Comparison of ENCODE assay signal across 8 mouse cellular contexts in the genomic region with DNA sequence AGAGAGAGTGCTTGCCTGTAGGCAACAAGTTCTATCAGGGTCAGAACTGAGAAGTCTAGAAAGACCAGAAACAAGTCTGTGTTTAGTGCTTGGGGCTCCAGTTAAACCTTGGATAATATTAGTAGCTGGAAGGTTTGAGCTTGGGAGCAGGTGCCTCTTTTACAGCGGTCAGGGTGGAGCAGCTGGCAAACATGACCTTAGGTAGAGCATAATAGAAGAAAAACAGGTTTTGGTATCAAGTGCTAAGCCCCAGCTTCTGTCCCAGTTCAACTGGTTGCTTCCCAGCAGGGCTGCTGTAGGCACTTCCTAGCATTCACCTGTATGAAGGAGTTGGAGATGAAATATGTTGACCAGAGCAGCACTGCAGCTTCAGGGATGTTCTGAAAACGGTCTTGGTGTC. TPM values are rescaled to one million over a fixed set of nuclear protein-coding genes. Genes with fewer than 3 reads are reported as not detected.
DNase-seq lines count a peak whose midpoint lies in the region; ATAC-seq and TF ChIP-seq lines count a peak whose summit lies in the region.

No protein-coding gene starts in this region.

- H3K27me3 ChIP-seq in hindbrain, embryonic 10.5 days (ENCODE audit: insufficient read depth, poor library complexity, severe bottlenecking), result peaks cover 9% of the 10 kb centered on the region
- H3K27me3 ChIP-seq in hindbrain, embryonic 11.5 days (ENCODE audit: control insufficient read depth, insufficient read depth, low read length), result no peaks in the 10 kb centered on the region
- H3K27me3 ChIP-seq in ES-Bruce4 (ENCODE audit: control insufficient read depth, insufficient read depth, low read length, poor library complexity, severe bottlenecking), result no peaks in the 10 kb centered on the region
- no peaks in the 10 kb centered on the region for H3K27me3 ChIP-seq in forebrain, embryonic 16.5 days (replicated peaks; ENCODE audit: control insufficient read depth, insufficient read depth, low read length)
- no peaks in the 10 kb centered on the region for H3K27me3 ChIP-seq in lung, embryonic 16.5 days (ENCODE audit: control insufficient read depth, insufficient read depth, low read depth, low read length)

- no peak for TF ChIP-seq EP300 in ES-Bruce4 (IDR thresholded peaks at IDR 0.05; ENCODE audit: insufficient read depth, low read depth, low read length)

- peak overlapping the region; percentile 91 for H3K4me3 ChIP-seq in hindbrain, embryonic 10.5 days
- H3K4me3 ChIP-seq in hindbrain, embryonic 11.5 days (ENCODE audit: low read depth, low read length), result no peak overlapping the region
- no peak overlapping the region for H3K4me3 ChIP-seq in ES-Bruce4 (ENCODE audit: low read depth, low read length)
- no peak overlapping the region; the same call in 1 of the 2 replicates for H3K4me3 ChIP-seq in forebrain, embryonic 16.5 days (replicated peaks; ENCODE audit: low read length)
- H3K4me3 ChIP-seq in lung, embryonic 16.5 days (ENCODE audit: low read length), result peak overlapping the region; percentile 89

- TF ChIP-seq CTCF in ES-Bruce4 (IDR thresholded peaks at IDR 0.05; ENCODE audit: low read depth, low read length), result no peak

- no peak overlapping the region for H3K9ac ChIP-seq in hindbrain, embryonic 11.5 days (ENCODE audit: low read depth, low read length)
- peak overlapping the region; percentile 31 for H3K9ac ChIP-seq in ES-Bruce4 (ENCODE audit: low read depth, poor library complexity, severe bottlenecking)
- no peak overlapping the region for H3K9ac ChIP-seq in forebrain, embryonic 16.5 days (replicated peaks; ENCODE audit: low read depth, low read length)
- peak overlapping the region; percentile 88 for H3K9ac ChIP-seq in lung, embryonic 16.5 days (ENCODE audit: low read length)

- no peak for DNase-seq in hindbrain, embryonic 10.5 days (ENCODE audit: low spot score)
- no peak for DNase-seq in hindbrain, embryonic 11.5 days (ENCODE audit: low spot score)
- DNase-seq in right cerebral cortex, postnatal 4 days, result no peak
- DNase-seq in right cerebral cortex, adult 2 months (ENCODE audit: low spot score in 2 of 2), result no peak
- no peak for DNase-seq in adrenal gland, adult 8-10 months

- H3K4me1 ChIP-seq in hindbrain, embryonic 10.5 days (replicated peaks), result peaks cover 22% of the 10 kb centered on the region
- H3K4me1 ChIP-seq in hindbrain, embryonic 11.5 days (replicated peaks; ENCODE audit: control insufficient read depth, insufficient read depth, low read length), result no peaks in the 10 kb centered on the region
- H3K4me1 ChIP-seq in ES-Bruce4 (ENCODE audit: control insufficient read depth, insufficient read depth, low read length), result no peaks in the 10 kb centered on the region
- peaks cover 13% of the 10 kb centered on the region for H3K4me1 ChIP-seq in forebrain, embryonic 16.5 days (replicated peaks; ENCODE audit: control insufficient read depth, insufficient read depth, low read length)
- H3K4me1 ChIP-seq in lung, embryonic 16.5 days (replicated peaks; ENCODE audit: control insufficient read depth, insufficient read depth, low read length), result peaks cover 18% of the 10 kb centered on the region

- TF ChIP-seq POLR2A in ES-Bruce4 (IDR thresholded peaks at IDR 0.05; ENCODE audit: insufficient read depth, low read length), result no peak

- H3K36me3 ChIP-seq in hindbrain, embryonic 10.5 days, result peaks cover 6% of the 10 kb centered on the region; the same call in 1 of the 2 replicates
- no peaks in the 10 kb centered on the region for H3K36me3 ChIP-seq in hindbrain, embryonic 11.5 days (ENCODE audit: control insufficient read depth, insufficient read depth, low read length)
- H3K36me3 ChIP-seq in ES-Bruce4 (ENCODE audit: control insufficient read depth, insufficient read depth, low read length, poor library complexity, severe bottlenecking), result no peaks in the 10 kb centered on the region
- H3K36me3 ChIP-seq in forebrain, embryonic 16.5 days (ENCODE audit: control insufficient read depth, insufficient read depth), result no peaks in the 10 kb centered on the region
- no peaks in the 10 kb centered on the region for H3K36me3 ChIP-seq in lung, embryonic 16.5 days (ENCODE audit: control insufficient read depth, insufficient read depth, low read length)

- H3K27ac ChIP-seq in hindbrain, embryonic 10.5 days, result peak overlapping the region; percentile 92
- no peak overlapping the region for H3K27ac ChIP-seq in hindbrain, embryonic 11.5 days (ENCODE audit: low read depth, low read length)
- H3K27ac ChIP-seq in ES-Bruce4 (ENCODE audit: insufficient read depth, low read length), result no peak overlapping the region
- H3K27ac ChIP-seq in forebrain, embryonic 16.5 days (ENCODE audit: low read length), result no peak overlapping the region
- peak overlapping the region; percentile 82 for H3K27ac ChIP-seq in lung, embryonic 16.5 days (ENCODE audit: low read length)

- 63% methylated on average over 2 of the region's 2 CpGs for WGBS in hindbrain, embryonic 10.5 days
- WGBS in hindbrain, embryonic 11.5 days, result 70% methylated on average over 2 of the region's 2 CpGs
- 68% methylated on average over 2 of the region's 2 CpGs for WGBS in forebrain, embryonic 16.5 days
- whole genome bisulfite sequencing in lung, embryonic 16.5 days, result 36% methylated on average over 2 of the region's 2 CpGs

- H3K9me3 ChIP-seq in hindbrain, embryonic 10.5 days, result no peaks in the 10 kb centered on the region
- H3K9me3 ChIP-seq in hindbrain, embryonic 11.5 days (ENCODE audit: control insufficient read depth, low read length), result no peaks in the 10 kb centered on the region
- H3K9me3 ChIP-seq in ES-Bruce4 (replicated peaks; ENCODE audit: control insufficient read depth, insufficient read depth, low read length, poor library complexity, severe bottlenecking), result no peaks in the 10 kb centered on the region
- no peaks in the 10 kb centered on the region for H3K9me3 ChIP-seq in forebrain, embryonic 16.5 days (ENCODE audit: control insufficient read depth, low read length)
- no peaks in the 10 kb centered on the region for H3K9me3 ChIP-seq in lung, embryonic 16.5 days (ENCODE audit: control insufficient read depth, low read length)

- no peak for ATAC-seq in hindbrain, embryonic 11.5 days (ENCODE audit: low FRiP score)
- ATAC-seq in forebrain, embryonic 16.5 days, result no peak
- ATAC-seq in lung, embryonic 16.5 days (ENCODE audit: low read depth), result 0 out of 2 replicates have a peak, but pooled peaks have one; percentile 27

- no peak overlapping the region for H3K4me2 ChIP-seq in hindbrain, embryonic 11.5 days (replicated peaks; ENCODE audit: low read depth, low read length)
- peak overlapping the region; percentile 93 for H3K4me2 ChIP-seq in forebrain, embryonic 16.5 days (ENCODE audit: low read length)
- peak overlapping the region; percentile 73 for H3K4me2 ChIP-seq in lung, embryonic 16.5 days (ENCODE audit: low read depth, low read length)

RNA-seq across cellular contexts. Expression of gene Arfgap3, which starts 0.8 kb away (rescaled TPM):
- polyA plus RNA-seq in hindbrain, embryonic 10.5 days (2016; fragmentation: Nextera tagmentation; extraction: Ambion mirVana), result 33.1 and 36.9 TPM in 2 replicates
- 38.6 and 40.1 TPM in 2 replicates for polyA plus RNA-seq in hindbrain, embryonic 11.5 days (2014; fragmentation: Nextera tagmentation; extraction: Ambion mirVana)
- polyA plus RNA-seq in ES-Bruce4 (2011; ENCODE audit: insufficient read depth, insufficient read length, low read depth, missing spikeins), result 10.0 and 11.9 TPM in 2 replicates
- 44.5 and 46.3 TPM in 2 replicates for polyA plus RNA-seq in forebrain, embryonic 16.5 days (2015; fragmentation: Nextera tagmentation; extraction: Ambion mirVana)
- 43.8 and 45.8 TPM in 2 replicates for polyA plus RNA-seq in lung, embryonic 16.5 days (2015; fragmentation: Nextera tagmentation; extraction: Ambion mirVana)
- 10 to 100 TPM; 28.9 to 47.7 (median 40.1) TPM for total RNA-seq in adrenal gland, adult 8-10 months (2022)

Comparison
In these comparisons a context has a peak if more than half of its experiments do, and no peak if none do; other contexts are left out.
1. H3K27ac ChIP-seq: peak in hindbrain, embryonic 10.5 days (single experiment) and lung, embryonic 16.5 days (single experiment); none in hindbrain, embryonic 11.5 days (single experiment), ES-Bruce4 (single experiment) and forebrain, embryonic 16.5 days (single experiment).
2. H3K4me3 ChIP-seq: peak in hindbrain, embryonic 10.5 days (single experiment) and lung, embryonic 16.5 days (single experiment); none in hindbrain, embryonic 11.5 days (single experiment), ES-Bruce4 (single experiment) and forebrain, embryonic 16.5 days (single experiment).
3. H3K9ac ChIP-seq: peak in ES-Bruce4 (single experiment) and lung, embryonic 16.5 days (single experiment); none in hindbrain, embryonic 11.5 days (single experiment) and forebrain, embryonic 16.5 days (single experiment).